Mouse (Mus musculus) heart, embryonic 16.5 days (tissue): Measurements from ENCODE around the gene Acot8. TPM values are rescaled to one million over a fixed set of nuclear protein-coding genes. Genes with fewer than 3 reads are reported as not detected.

Experiments used
- ATAC-seq: fragments of 200-750 bp; cut with Nextera tagmentation; replicated peaks from 2 replicates; pipeline ENCODE4 v1.8.0; 2017; ENCODE audit warnings: moderate number of reproducible peaks; ENCODE audit not compliant: insufficient read depth, low FRiP score; ENCODE audit errors: extremely low read depth
- H3K27ac ChIP-seq: fragments of 300-500 bp; sonication (generic); 2 replicates; pipeline ENCODE4 v1.5.1; 2014; ENCODE audit warnings: mild to moderate bottlenecking, low read length, control low read depth, moderate library complexity
- H3K27me3 ChIP-seq: fragments of 300-500 bp; sonication (generic); 2 replicates; pipeline ENCODE4 v1.6.1; 2014; ENCODE audit warnings: low read length, mixed read lengths; ENCODE audit not compliant: control insufficient read depth, insufficient read depth
- H3K36me3 ChIP-seq: fragments of 300-500 bp; sonication (generic); 2 replicates; pipeline ENCODE4 v1.6.1; 2014; ENCODE audit not compliant: control insufficient read depth, insufficient read depth
- H3K4me1 ChIP-seq: fragments of 300-500 bp; sonication (generic); 2 replicates; pipeline ENCODE4 v1.6.1; 2014; ENCODE audit warnings: low read length, mixed read lengths; ENCODE audit not compliant: control insufficient read depth, insufficient read depth
- H3K4me2 ChIP-seq: fragments of 300-500 bp; sonication (generic); 2 replicates; pipeline ENCODE4 v1.6.1; 2014; ENCODE audit warnings: low read depth, mild to moderate bottlenecking, control low read depth, low read length
- H3K4me3 ChIP-seq: fragments of 300-500 bp; sonication (generic); 2 replicates; pipeline ENCODE4 v1.5.1; 2014; ENCODE audit warnings: mild to moderate bottlenecking, control low read depth, low read length
- H3K9ac ChIP-seq: fragments of 300-500 bp; sonication (generic); 2 replicates; pipeline ENCODE4 v1.6.1; 2014; ENCODE audit warnings: low read length, control low read depth
- H3K9me3 ChIP-seq: fragments of 300-500 bp; sonication (generic); replicated peaks from 2 replicates; pipeline ENCODE4 v1.6.1; 2016; ENCODE audit warnings: low read length; ENCODE audit not compliant: control insufficient read depth
- WGBS: fragments of 180-500 bp; shearing (Covaris S2); extraction: QIAGEN DNeasy Blood & Tissue Kit; methylation state at CpG from one replicate; pipeline ENCODE4 v1.1.7; 2014; 5-methylcytosine and 5-hydroxymethylcytosine counted together
- polyA plus RNA-seq: library from polyadenylated mRNA; unstranded; fragments of >200 nt; fragmentation: Nextera tagmentation; extraction: Ambion mirVana; gene quantifications from 2 replicates; pipeline ENCODE4 v1.2.1, GENCODE M21; 2015

The Acot8 gene
- polyA plus RNA-seq, 1 experiment from 2014 or later, result 15.7 TPM

GRCm38 (mm10) chr2:164831029-164831428 lies 26.3 kb upstream of the Acot8 start:
- H3K27me3 ChIP-seq, result no peaks in the 10 kb centered on the region
- peaks cover 15% of the 10 kb centered on the region for H3K4me1 ChIP-seq
- H3K27ac ChIP-seq, result no peak overlapping the region
- H3K9me3 ChIP-seq, result no peaks in the 10 kb centered on the region
- ATAC-seq, result no peak
- H3K36me3 ChIP-seq, result peaks cover 15% of the 10 kb centered on the region
- no peak overlapping the region for H3K9ac ChIP-seq
- WGBS, result 82% methylated on average over 10 of the region's 10 CpGs
- no peak overlapping the region for H3K4me2 ChIP-seq
- no peak overlapping the region for H3K4me3 ChIP-seq

- no peak for ATAC-seq
- Histone ChIP-seq H3K4me2 (no peak overlapping the region), H3K27me3 (no peaks in the 10 kb centered on the region), H3K36me3 (peaks cover 25% of the 10 kb centered on the region), H3K27ac (no peak overlapping the region), H3K4me3 (no peak overlapping the region), H3K9ac (no peak overlapping the region), H3K4me1 (peaks cover 3% of the 10 kb centered on the region), H3K9me3 (no peaks in the 10 kb centered on the region)
- 97% methylated on average over 1 of the region's 1 CpGs for WGBS
These were observed 24.4 kb upstream of the Acot8 start for GRCm38 (mm10) chr2:164829090-164829489.

- WGBS, result 80% methylated on average over 6 of the region's 6 CpGs
- no peak within 1 kb of the TSS for H3K27ac ChIP-seq
- peaks cover 25% of the 10 kb centered on the region for H3K36me3 ChIP-seq
- H3K4me3 ChIP-seq, result no peak within 1 kb of the TSS
- no peak for ATAC-seq
- no peaks in the 10 kb centered on the region for H3K27me3 ChIP-seq
- H3K4me2 ChIP-seq, result no peak within 1 kb of the TSS
- H3K9ac ChIP-seq, result no peak within 1 kb of the TSS
- H3K4me1 ChIP-seq, result peaks cover 6% of the 10 kb centered on the region; the same call in 1 of the 2 replicates
- no peaks in the 10 kb centered on the region for H3K9me3 ChIP-seq
These were observed 23.8 kb upstream of the Acot8 start, which contains the start of gene Spata25 for GRCm38 (mm10) chr2:164828437-164828836. Gene Spata25 (minus strand): TSS chr2:164828537.

GRCm38 (mm10) chr2:164827146-164827850 lies 22.6 kb upstream of the Acot8 start:
- 75% methylated on average over 16 of the region's 16 CpGs for WGBS
- ATAC-seq, result no peak
- Histone ChIP-seq H3K4me1 (peaks cover 7% of the 10 kb centered on the region; the same call in 1 of the 2 replicates), H3K27me3 (no peaks in the 10 kb centered on the region), H3K4me2 (no peak overlapping the region), H3K27ac (no peak overlapping the region), H3K4me3 (no peak overlapping the region), H3K9me3 (no peaks in the 10 kb centered on the region), H3K36me3 (peaks cover 25% of the 10 kb centered on the region), H3K9ac (no peak overlapping the region)

GRCm38 (mm10) chr2:164825521-164825920 lies 20.8 kb upstream of the Acot8 start:
- no peak overlapping the region for H3K4me3 ChIP-seq
- H3K9me3 ChIP-seq, result no peaks in the 10 kb centered on the region
- H3K36me3 ChIP-seq, result peaks cover 25% of the 10 kb centered on the region
- H3K4me1 ChIP-seq, result peaks cover 6% of the 10 kb centered on the region; the same call in 1 of the 2 replicates
- no peak overlapping the region for H3K4me2 ChIP-seq
- ATAC-seq, result no peak
- no peaks in the 10 kb centered on the region for H3K27me3 ChIP-seq
- WGBS, result 93% methylated on average over 17 of the region's 17 CpGs
- no peak overlapping the region for H3K9ac ChIP-seq
- H3K27ac ChIP-seq, result no peak overlapping the region

GRCm38 (mm10) chr2:164823969-164824368 lies 19.3 kb upstream of the Acot8 start:
- Histone ChIP-seq H3K4me1 (peaks cover 5% of the 10 kb centered on the region; the same call in 1 of the 2 replicates), H3K36me3 (peaks cover 25% of the 10 kb centered on the region), H3K27me3 (no peaks in the 10 kb centered on the region), H3K9me3 (no peaks in the 10 kb centered on the region), H3K9ac (no peak overlapping the region), H3K27ac (no peak overlapping the region), H3K4me3 (no peak overlapping the region), H3K4me2 (no peak overlapping the region)
- no peak for ATAC-seq
- 87% methylated on average over 4 of the region's 4 CpGs for WGBS

GRCm38 (mm10) chr2:164823181-164823585 lies 18.5 kb upstream of the Acot8 start:
- H3K4me3 ChIP-seq, result peak overlapping the region; percentile 91
- peak; percentile 69 for ATAC-seq
- H3K9me3 ChIP-seq, result no peaks in the 10 kb centered on the region
- H3K9ac ChIP-seq, result peak overlapping the region; percentile 85
- H3K27ac ChIP-seq, result peak overlapping the region; percentile 85
- peak overlapping the region; percentile 81 for H3K4me2 ChIP-seq
- peaks cover 5% of the 10 kb centered on the region; the same call in 1 of the 2 replicates for H3K4me1 ChIP-seq
- 2% methylated on average over 10 of the region's 10 CpGs for WGBS
- H3K27me3 ChIP-seq, result no peaks in the 10 kb centered on the region
- H3K36me3 ChIP-seq, result peaks cover 25% of the 10 kb centered on the region

- WGBS, result 1% methylated on average over 32 of the region's 32 CpGs
- Histone ChIP-seq H3K4me3 (peak within 1 kb of the TSS; percentile 91), H3K9ac (peak within 1 kb of the TSS; percentile 85), H3K27me3 (no peaks in the 10 kb centered on the region), H3K27ac (peak within 1 kb of the TSS; percentile 85), H3K9me3 (no peaks in the 10 kb centered on the region), H3K4me2 (peak within 1 kb of the TSS; percentile 81), H3K36me3 (peaks cover 24% of the 10 kb centered on the region), H3K4me1 (peaks cover 5% of the 10 kb centered on the region; the same call in 1 of the 2 replicates)
- peak; percentile 99 for ATAC-seq
These were observed 18.0 kb upstream of the Acot8 start, which contains the start of gene Zswim1 for GRCm38 (mm10) chr2:164822636-164823165. Gene Zswim1 (plus strand): TSS chr2:164822686.

- Histone ChIP-seq H3K27ac (no peak overlapping the region), H3K27me3 (no peaks in the 10 kb centered on the region), H3K36me3 (peaks cover 15% of the 10 kb centered on the region), H3K4me2 (no peak overlapping the region), H3K9me3 (no peaks in the 10 kb centered on the region), H3K4me1 (peaks cover 5% of the 10 kb centered on the region; the same call in 1 of the 2 replicates), H3K9ac (no peak overlapping the region), H3K4me3 (no peak overlapping the region)
- ATAC-seq, result no peak
- WGBS, result 83% methylated on average over 6 of the region's 6 CpGs
These were observed 16.4 kb upstream of the Acot8 start for GRCm38 (mm10) chr2:164821060-164821459.
